Mouse (Mus musculus): ENCODE measurements around the gene Wdr59.

GRCm38 (mm10) chr8:111562274-111562803, 40.4 kb upstream of the Wdr59 start:
- no peak for TF ChIP-seq HCFC1 (IDR thresholded peaks at IDR 0.05; ENCODE audit: borderline replicate concordance, insufficient read depth, low read length)
- TF ChIP-seq ZC3H11A (IDR thresholded peaks at IDR 0.05; ENCODE audit: borderline replicate concordance, low read depth, low read length) = no peak
- TF ChIP-seq CHD2 (IDR thresholded peaks at IDR 0.05; ENCODE audit: low read depth, low read length) = no peak
- TF ChIP-seq MAFK (IDR thresholded peaks at IDR 0.05; ENCODE audit: insufficient read depth, low read depth, low read length) = no peak

Measured in ES-E14 (cell line).